In genomic region chr4:133752449-133753374, GRCm38 (mm10) we compare ENCODE assay signal across 8 mouse cellular contexts. TPM values are rescaled to one million over a fixed set of nuclear protein-coding genes. Genes with fewer than 3 reads are reported as not detected.
DNase-seq lines count a peak whose midpoint lies in the region; ATAC-seq lines count a peak whose summit lies in the region.

No protein-coding gene starts in this region.

- no peak for ATAC-seq in kidney, embryonic 14.5 days (ENCODE audit: low FRiP score, low TSS enrichment)
- peak; percentile 8 for ATAC-seq in liver, embryonic 15.5 days (ENCODE audit: insufficient read depth)

- H3K4me3 ChIP-seq in kidney, embryonic 14.5 days (ENCODE audit: low read length): peak overlapping the region; percentile 100
- H3K4me3 ChIP-seq in liver, embryonic 15.5 days (replicated peaks): peak overlapping the region; percentile 98

- H3K4me2 ChIP-seq in kidney, embryonic 14.5 days (replicated peaks; ENCODE audit: low read depth, low read length): peak overlapping the region; percentile 77
- H3K4me2 ChIP-seq in liver, embryonic 15.5 days: peak overlapping the region; percentile 97

- no peaks in the 10 kb centered on the region for H3K27me3 ChIP-seq in kidney, embryonic 14.5 days (ENCODE audit: control insufficient read depth, insufficient read depth, low read length)
- H3K27me3 ChIP-seq in liver, embryonic 15.5 days: no peaks in the 10 kb centered on the region

- H3K36me3 ChIP-seq in kidney, embryonic 14.5 days (ENCODE audit: control insufficient read depth, insufficient read depth, low read length): peaks cover 15% of the 10 kb centered on the region; the same call in 1 of the 2 replicates
- peaks cover 18% of the 10 kb centered on the region for H3K36me3 ChIP-seq in liver, embryonic 15.5 days (replicated peaks)

- DNase-seq in 3134 (ENCODE audit: extremely low read depth, insufficient read length, low spot score) (peak; percentile 57), MN1 (ENCODE audit: low spot score) (peak; percentile 66)
- peak; percentile 68 to 69 for DNase-seq in cerebellum, postnatal 25 days
- DNase-seq in heart, adult 9 months (ENCODE audit: low spot score in 2 of 2): peak; percentile 40
- DNase-seq in ovary, postnatal 14 days (ENCODE audit: low spot score): peak; percentile 37
- peak; percentile 74 for DNase-seq in thymus, postnatal 14 days

- H3K9ac ChIP-seq in kidney, embryonic 14.5 days (ENCODE audit: low read depth, low read length): peak overlapping the region; percentile 100
- peak overlapping the region; percentile 100 for H3K9ac ChIP-seq in liver, embryonic 15.5 days

- H3K27ac ChIP-seq in kidney, embryonic 14.5 days (ENCODE audit: low read depth, low read length): peak overlapping the region; percentile 100
- H3K27ac ChIP-seq in liver, embryonic 15.5 days (replicated peaks): peak overlapping the region; percentile 100

- H3K9me3 ChIP-seq in kidney, embryonic 14.5 days (ENCODE audit: control insufficient read depth, low read length): no peaks in the 10 kb centered on the region
- no peaks in the 10 kb centered on the region for H3K9me3 ChIP-seq in liver, embryonic 15.5 days (replicated peaks)

- WGBS in kidney, embryonic 14.5 days: under 1% methylated on average over 85 of the region's 121 CpGs
- WGBS in liver, embryonic 15.5 days (ENCODE audit: insufficient replicate concordance): under 1% methylated on average over 99 of the region's 121 CpGs

- peaks cover 47% of the 10 kb centered on the region for H3K4me1 ChIP-seq in kidney, embryonic 14.5 days (ENCODE audit: control insufficient read depth, insufficient read depth, low read length)
- H3K4me1 ChIP-seq in liver, embryonic 15.5 days (replicated peaks): peaks cover 68% of the 10 kb centered on the region

RNA-seq across cellular contexts. Expression of gene Arid1a, which starts 3.9 kb away (rescaled TPM):
- polyA plus RNA-seq in kidney, embryonic 14.5 days (2014; fragmentation: Nextera tagmentation; extraction: Ambion mirVana): 40.5 and 51.7 TPM in 2 replicates
- 7.6 and 9.3 TPM in 2 replicates for polyA plus RNA-seq in liver, embryonic 15.5 days (2015; fragmentation: Nextera tagmentation; extraction: Ambion mirVana)
